Mouse (Mus musculus) cerebellum, adult 8-10 months (tissue): ENCODE results near the gene Dimt1.
"Not testable (repeated sequence)": the region's sequence is repeated elsewhere in the genome, so short reads cannot be mapped to it uniquely, and the experiment has no call there.

ENCODE experiments used
- DNase-seq: peaks from one replicate; pipeline ENCODE4 v3.0.0; 2022

Gene Dimt1

GRCm38 (mm10) chr13:106996891-106997290 lies 50.0 kb downstream of the Dimt1 start:
- no peak for DNase-seq

DNA sequence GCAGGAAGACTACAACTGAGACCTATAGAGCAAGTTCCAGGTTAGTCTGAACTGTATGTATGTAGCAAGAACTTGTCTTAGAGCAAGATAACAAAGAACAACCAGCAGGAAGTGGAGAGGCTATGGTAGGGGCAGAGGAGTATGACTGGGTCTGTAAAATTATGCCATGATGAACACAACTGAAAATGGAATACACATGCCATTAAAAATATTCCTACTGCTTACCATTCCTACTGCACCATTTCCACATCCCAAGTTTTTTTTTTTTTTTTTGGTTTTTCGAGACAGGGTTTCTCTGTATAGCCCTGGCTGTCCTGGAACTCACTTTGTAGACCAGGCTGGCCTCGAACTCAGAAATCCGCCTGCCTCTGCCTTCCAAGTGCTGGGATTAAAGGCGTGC lies 50.6 kb downstream of the Dimt1 start:
- not testable (repeated sequence) for DNase-seq

DNA sequence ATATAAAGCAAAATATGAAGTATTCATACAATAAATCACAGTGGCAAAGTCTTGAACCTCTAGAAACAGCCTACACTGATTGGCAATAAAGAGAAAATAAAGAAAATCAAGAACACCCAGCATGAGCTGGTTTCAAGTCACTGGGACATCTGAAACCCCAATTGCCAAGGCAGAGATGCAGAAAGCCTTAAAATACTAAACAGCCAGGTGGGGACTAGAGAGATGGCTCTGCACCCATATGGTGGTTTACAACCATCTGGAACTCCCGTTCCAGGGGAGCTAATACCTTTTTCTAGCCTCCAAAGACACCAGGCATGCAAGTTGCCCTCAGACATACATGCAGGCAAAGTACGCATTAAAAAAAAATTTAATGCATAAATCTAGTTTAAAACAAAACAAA lies 51.1 kb downstream of the Dimt1 start:
- DNase-seq: peak; percentile 25

- no peak for DNase-seq
Observed at GRCm38 (mm10) chr13:106998671-106999070, 51.7 kb downstream of the Dimt1 start.

DNA sequence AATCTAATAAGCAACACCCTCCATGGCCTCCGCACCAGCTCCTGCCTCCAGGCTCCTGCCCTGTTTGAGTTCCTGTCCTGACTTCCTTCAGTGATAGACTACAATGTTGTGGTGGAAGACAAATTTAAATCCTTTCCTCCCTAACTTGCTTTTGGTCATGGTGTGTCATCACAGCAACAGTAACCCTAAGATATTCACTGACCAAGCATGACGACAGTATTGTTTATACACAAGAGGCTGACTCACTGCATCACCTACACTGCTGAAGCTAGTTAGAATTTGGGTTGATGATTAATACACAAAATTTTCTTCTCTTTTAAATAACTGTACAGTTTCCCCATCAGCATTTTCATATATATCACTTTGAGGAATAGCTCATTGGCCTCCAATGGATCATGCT lies 56.3 kb downstream of the Dimt1 start:
- DNase-seq: no peak

DNA sequence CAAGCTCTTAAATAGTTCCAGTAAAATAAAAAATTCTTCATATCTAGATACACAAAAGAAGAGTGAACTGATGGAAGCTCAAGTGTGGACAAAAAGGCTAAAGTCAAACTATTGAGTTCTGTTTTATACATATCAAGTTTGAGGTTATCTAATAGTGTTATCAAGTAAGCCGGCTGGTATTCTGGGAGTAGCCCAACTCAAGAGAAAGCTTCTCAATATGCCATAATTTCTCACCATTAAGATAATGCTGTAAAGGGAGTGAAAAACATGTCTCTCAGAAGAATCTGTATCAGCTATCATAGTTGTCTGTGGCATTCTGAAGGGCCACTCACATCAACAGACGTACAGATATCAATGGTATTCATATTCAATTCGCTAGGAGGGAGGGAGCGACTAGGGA lies 61.2 kb downstream of the Dimt1 start:
- no peak for DNase-seq
